Mouse (Mus musculus) forebrain, embryonic 16.5 days (tissue): ENCODE measurements around the gene Bnip3. TPM values are rescaled to one million over a fixed set of nuclear protein-coding genes. Genes with fewer than 3 reads are reported as not detected.

Experiments
- ATAC-seq: fragments of 200-750 bp; cut with Nextera tagmentation; 2 replicates; pipeline ENCODE4 v1.8.0; 2017; ENCODE audit warnings: mild to moderate bottlenecking, moderate library complexity
- H3K27ac ChIP-seq: fragments of 300-500 bp; sonication (generic); 2 replicates; pipeline ENCODE4 v1.5.1; 2014; ENCODE audit warnings: low read length, control low read depth
- H3K27me3 ChIP-seq: fragments of 300-500 bp; sonication (generic); replicated peaks from 2 replicates; pipeline ENCODE4 v1.6.1; 2014; ENCODE audit warnings: low read length; ENCODE audit not compliant: control insufficient read depth, insufficient read depth
- H3K36me3 ChIP-seq: fragments of 300-500 bp; sonication (generic); 2 replicates; pipeline ENCODE4 v1.6.1; 2014; ENCODE audit not compliant: control insufficient read depth, insufficient read depth
- H3K4me1 ChIP-seq: fragments of 300-500 bp; sonication (generic); replicated peaks from 2 replicates; pipeline ENCODE4 v1.6.1; 2014; ENCODE audit warnings: low read length; ENCODE audit not compliant: control insufficient read depth, insufficient read depth
- H3K4me2 ChIP-seq: fragments of 300-500 bp; sonication (generic); 2 replicates; pipeline ENCODE4 v1.6.1; 2014; ENCODE audit warnings: mild to moderate bottlenecking, low read length, control low read depth
- H3K4me3 ChIP-seq: fragments of 300-500 bp; sonication (generic); replicated peaks from 2 replicates; pipeline ENCODE4 v1.5.1; 2014; ENCODE audit warnings: mild to moderate bottlenecking, low read length, control low read depth
- H3K9ac ChIP-seq: fragments of 300-500 bp; sonication (generic); replicated peaks from 2 replicates; pipeline ENCODE4 v1.6.1; 2014; ENCODE audit warnings: low read depth, low read length, control low read depth
- H3K9me3 ChIP-seq: fragments of 300-500 bp; sonication (generic); 2 replicates; pipeline ENCODE4 v1.6.1; 2016; ENCODE audit warnings: low read length; ENCODE audit not compliant: control insufficient read depth
- WGBS: fragments of 180-500 bp; shearing (Covaris S2); extraction: QIAGEN DNeasy Blood & Tissue Kit; methylation state at CpG from one replicate; pipeline ENCODE4 v1.1.7; 2014; 5-methylcytosine and 5-hydroxymethylcytosine counted together
- polyA plus RNA-seq: library from polyadenylated mRNA; unstranded; fragments of >200 nt; fragmentation: Nextera tagmentation; extraction: Ambion mirVana; gene quantifications from 2 replicates; pipeline ENCODE4 v1.2.1, GENCODE M21; 2015

The Bnip3 gene
- polyA plus RNA-seq, 1 experiment from 2014 or later = 88.9 TPM

GRCm38 (mm10) chr7:138850083-138850482 lies 59.2 kb downstream of the Bnip3 start:
- Histone ChIP-seq H3K27ac (no peak overlapping the region), H3K9ac (no peak overlapping the region), H3K4me3 (no peak overlapping the region), H3K4me2 (no peak overlapping the region), H3K4me1 (peaks cover 31% of the 10 kb centered on the region), H3K36me3 (peaks cover 12% of the 10 kb centered on the region; the same call in 1 of the 2 replicates), H3K27me3 (no peaks in the 10 kb centered on the region), H3K9me3 (no peaks in the 10 kb centered on the region)
- no peak for ATAC-seq

- Histone ChIP-seq H3K9ac (no peak overlapping the region), H3K4me3 (no peak overlapping the region; the same call in 1 of the 2 replicates), H3K4me2 (peak overlapping the region; percentile 92), H3K27me3 (no peaks in the 10 kb centered on the region), H3K9me3 (no peaks in the 10 kb centered on the region), H3K36me3 (peaks cover 10% of the 10 kb centered on the region; the same call in 1 of the 2 replicates), H3K27ac (no peak overlapping the region), H3K4me1 (peaks cover 49% of the 10 kb centered on the region)
- no peak for ATAC-seq
- WGBS = 74% methylated on average over 7 of the region's 7 CpGs
Observed at GRCm38 (mm10) chr7:138848028-138848920, 61.0 kb downstream of the Bnip3 start.

- no peak overlapping the region for H3K27ac ChIP-seq
- peak overlapping the region; percentile 90 for H3K4me3 ChIP-seq
- peaks cover 4% of the 10 kb centered on the region; the same call in 1 of the 2 replicates for H3K36me3 ChIP-seq
- H3K9me3 ChIP-seq = no peaks in the 10 kb centered on the region
- peak overlapping the region; percentile 96 for H3K9ac ChIP-seq
- ATAC-seq = no peak
- peak overlapping the region; percentile 92 for H3K4me2 ChIP-seq
- no peaks in the 10 kb centered on the region for H3K27me3 ChIP-seq
- WGBS = 45% methylated on average over 13 of the region's 13 CpGs
- peaks cover 57% of the 10 kb centered on the region for H3K4me1 ChIP-seq
Observed at GRCm38 (mm10) chr7:138847316-138848027, 61.8 kb downstream of the Bnip3 start.

- Histone ChIP-seq H3K9ac (peak overlapping the region; percentile 96), H3K27me3 (no peaks in the 10 kb centered on the region), H3K4me1 (peaks cover 58% of the 10 kb centered on the region), H3K4me2 (peak overlapping the region; percentile 92), H3K36me3 (no peaks in the 10 kb centered on the region), H3K27ac (peak overlapping the region; percentile 89), H3K9me3 (no peaks in the 10 kb centered on the region), H3K4me3 (peak overlapping the region; percentile 90)
- ATAC-seq = peak; percentile 76
- WGBS = under 1% methylated on average over 34 of the region's 61 CpGs
Observed at GRCm38 (mm10) chr7:138846502-138846991, 62.8 kb downstream of the Bnip3 start.

GRCm38 (mm10) chr7:138845544-138846391 lies 63.6 kb downstream of the Bnip3 start, which contains the start of the genes Ppp2r2d and Mapk1ip1:
Ppp2r2d (plus strand) TSS chr7:138846079.
Mapk1ip1 (minus strand) TSS chr7:138846273.
- no peaks in the 10 kb centered on the region for H3K36me3 ChIP-seq

GRCm38 (mm10) chr7:138845111-138845510 lies 64.2 kb downstream of the Bnip3 start:
- no peaks in the 10 kb centered on the region for H3K27me3 ChIP-seq
- no peaks in the 10 kb centered on the region for H3K36me3 ChIP-seq
- peaks cover 58% of the 10 kb centered on the region for H3K4me1 ChIP-seq

More at GRCm38 (mm10) chr7:138845544-138846391, 63.6 kb downstream of the Bnip3 start, which contains the start of the genes Ppp2r2d and Mapk1ip1:
- peaks cover 58% of the 10 kb centered on the region for H3K4me1 ChIP-seq
- H3K9ac ChIP-seq = peak within 1 kb of the TSS; percentile 96
- H3K4me3 ChIP-seq = peak within 1 kb of the TSS; percentile 90
- H3K27me3 ChIP-seq = no peaks in the 10 kb centered on the region
- under 1% methylated on average over 50 of the region's 51 CpGs for WGBS
- ATAC-seq = peak; percentile 92
- H3K27ac ChIP-seq = peak within 1 kb of the TSS; percentile 89
- H3K9me3 ChIP-seq = no peaks in the 10 kb centered on the region
- peak within 1 kb of the TSS; percentile 92 for H3K4me2 ChIP-seq

GRCm38 (mm10) chr7:138843421-138843820 lies 65.9 kb downstream of the Bnip3 start:
- H3K4me1 ChIP-seq = peaks cover 50% of the 10 kb centered on the region
- H3K4me2 ChIP-seq = peak overlapping the region; percentile 31
- no peaks in the 10 kb centered on the region for H3K27me3 ChIP-seq
- no peaks in the 10 kb centered on the region for H3K9me3 ChIP-seq
- H3K27ac ChIP-seq = no peak overlapping the region
- 87% methylated on average over 4 of the region's 4 CpGs for WGBS
- no peak overlapping the region for H3K9ac ChIP-seq
- no peak for ATAC-seq
- H3K36me3 ChIP-seq = no peaks in the 10 kb centered on the region
- no peak overlapping the region for H3K4me3 ChIP-seq

More at GRCm38 (mm10) chr7:138845111-138845510, 64.2 kb downstream of the Bnip3 start:
- H3K9me3 ChIP-seq = no peaks in the 10 kb centered on the region
- no peak for ATAC-seq
- peak overlapping the region; percentile 90 for H3K4me3 ChIP-seq
- H3K27ac ChIP-seq = peak overlapping the region; percentile 89
- peak overlapping the region; percentile 20; the same call in 1 of the 2 replicates for H3K9ac ChIP-seq
- peak overlapping the region; percentile 62 for H3K4me2 ChIP-seq
- WGBS = 43% methylated on average over 8 of the region's 8 CpGs

GRCm38 (mm10) chr7:138841436-138842151 lies 67.7 kb downstream of the Bnip3 start:
- no peaks in the 10 kb centered on the region for H3K9me3 ChIP-seq
- H3K36me3 ChIP-seq = 0 out of 2 replicates have a peak, but pooled peaks cover under 1% of the 10 kb centered on the region
- H3K9ac ChIP-seq = no peak overlapping the region
- H3K4me2 ChIP-seq = no peak overlapping the region
- peaks cover 35% of the 10 kb centered on the region for H3K4me1 ChIP-seq
- no peak overlapping the region for H3K4me3 ChIP-seq
- 90% methylated on average over 2 of the region's 3 CpGs for WGBS
- ATAC-seq = no peak
- no peaks in the 10 kb centered on the region for H3K27me3 ChIP-seq
- H3K27ac ChIP-seq = peak overlapping the region; percentile 7; the same call in 1 of the 2 replicates
